Mouse (Mus musculus) liver, embryonic 14.5 days (tissue): ENCODE measurements around the gene Syne1. TPM values are rescaled to one million over a fixed set of nuclear protein-coding genes. Genes with fewer than 3 reads are reported as not detected.

ENCODE experiments used
- ATAC-seq: fragments of 200-750 bp; cut with Nextera tagmentation; 2 replicates; pipeline ENCODE4 v1.8.0; 2017; ENCODE audit warnings: moderate number of reproducible peaks, mild to moderate bottlenecking, moderate library complexity; ENCODE audit not compliant: insufficient read depth
- DNase-seq, 3 experiments: peaks; one replicate each; pipeline ENCODE4 v3.0.0-alpha.2; 2012 to 2013; ENCODE audit warnings: low read depth in 3 of 3, low spot score in 3 of 3
- H3K27ac ChIP-seq: fragments of 300-500 bp; sonication (generic); 2 replicates; pipeline ENCODE4 v1.5.1; 2014; ENCODE audit warnings: moderate library complexity, mild to moderate bottlenecking, control low read depth, inconsistent platforms
- H3K27me3 ChIP-seq: fragments of 300-500 bp; sonication (generic); 2 replicates; pipeline ENCODE4 v1.6.1; 2014; ENCODE audit warnings: mild to moderate bottlenecking, low read length, moderate library complexity; ENCODE audit not compliant: control insufficient read depth, insufficient read depth
- H3K36me3 ChIP-seq: fragments of 300-500 bp; sonication (generic); replicated peaks from 2 replicates; pipeline ENCODE4 v1.6.1; 2014; ENCODE audit warnings: low read depth; ENCODE audit not compliant: control insufficient read depth, insufficient read depth
- H3K4me1 ChIP-seq, 2 experiments: fragments of 200-500 bp in 1 of 2; fragments of 300-500 bp in 1 of 2; sonication (generic) in 1 of 2; replicated peaks; 2 replicates each; pipeline ENCODE4 v1.6.1; 2012 to 2014; ENCODE audit warnings: antibody characterized with exemption in 1 of 2, inconsistent platforms in 1 of 2, low read length in 1 of 2; ENCODE audit not compliant: control insufficient read depth in 2 of 2, insufficient read depth in 2 of 2
- H3K4me2 ChIP-seq: fragments of 300-500 bp; sonication (generic); 2 replicates; pipeline ENCODE4 v1.6.1; 2014; ENCODE audit warnings: low read depth, mild to moderate bottlenecking, control low read depth, moderate library complexity
- H3K4me3 ChIP-seq, 2 experiments: fragments of 200-500 bp in 1 of 2; fragments of 300-500 bp in 1 of 2; sonication (generic) in 1 of 2; 2 replicates each; pipeline ENCODE4 v1.5.1; 2012 to 2014; ENCODE audit warnings: low read depth in 2 of 2, low read length in 2 of 2, mild to moderate bottlenecking in 2 of 2, control low read depth in 1 of 2, inconsistent platforms in 1 of 2, moderate library complexity in 1 of 2; ENCODE audit not compliant: insufficient read depth in 1 of 2
- H3K9ac ChIP-seq: fragments of 300-500 bp; sonication (generic); replicated peaks from 2 replicates; pipeline ENCODE4 v1.6.1; 2014; ENCODE audit warnings: mild to moderate bottlenecking, control low read depth, moderate library complexity
- H3K9me3 ChIP-seq: fragments of 300-500 bp; sonication (generic); 2 replicates; pipeline ENCODE4 v1.6.1; 2016; ENCODE audit warnings: low read length, mixed read lengths; ENCODE audit not compliant: control insufficient read depth
- CTCF ChIP-seq: IDR thresholded peaks from 2 replicates; pipeline ENCODE4 v1.5.1; 2016; ENCODE audit warnings: antibody characterized with exemption, low read depth, control low read depth
- EP300 ChIP-seq: IDR thresholded peaks from 2 replicates; pipeline ENCODE4 v1.6.1; 2016; ENCODE audit warnings: antibody characterized with exemption, low read depth
- WGBS: fragments of 180-500 bp; shearing (Covaris S2); extraction: QIAGEN DNeasy Blood & Tissue Kit; methylation state at CpG from one replicate; pipeline ENCODE4 v1.1.7; 2014; ENCODE audit not compliant: insufficient replicate concordance; 5-methylcytosine and 5-hydroxymethylcytosine counted together
- polyA plus RNA-seq, 2 experiments: library from polyadenylated mRNA; depleted of rRNA in 1 of 2; stranded (reverse) in 1 of 2; unstranded in 1 of 2; fragments of >200 nt; fragmentation: Nextera tagmentation in 1 of 2; extraction: Ambion mirVana in 1 of 2; gene quantifications; 2 replicates each; pipeline versions ENCODE4 v1.2.1 to v1.2.3; 2012 to 2014

Syne1 gene
- polyA plus RNA-seq, 2 experiments = 3.1 to 3.6 TPM

- no peak for DNase-seq
- Histone ChIP-seq H3K9ac (no peak overlapping the region), H3K36me3 (no peaks in the 10 kb centered on the region), H3K27ac (no peak overlapping the region), H3K9me3 (no peaks in the 10 kb centered on the region), H3K4me1 (no peaks in the 10 kb centered on the region), H3K4me2 (no peak overlapping the region), H3K27me3 (no peaks in the 10 kb centered on the region), H3K4me3 (no peak overlapping the region)
- ATAC-seq = no peak
- 56% methylated on average over 4 of the region's 4 CpGs for WGBS
- TF ChIP-seq CTCF (no peak), EP300 (no peak)
Observed at GRCm38 (mm10) chr10:5561706-5562105, 10.4 kb upstream of the Syne1 start.

- Histone ChIP-seq H3K27ac (no peak overlapping the region), H3K4me3 (no peak overlapping the region), H3K4me2 (no peak overlapping the region), H3K27me3 (no peaks in the 10 kb centered on the region), H3K4me1 (no peaks in the 10 kb centered on the region), H3K9me3 (no peaks in the 10 kb centered on the region), H3K36me3 (no peaks in the 10 kb centered on the region), H3K9ac (no peak overlapping the region)
- WGBS = 62% methylated on average over 4 of the region's 4 CpGs
- no peak for DNase-seq
- no peak for TF ChIP-seq EP300
- TF ChIP-seq CTCF = no peak
- no peak for ATAC-seq
Observed at GRCm38 (mm10) chr10:5560526-5560925, 9.2 kb upstream of the Syne1 start.

- no peaks in the 10 kb centered on the region for H3K9me3 ChIP-seq
- no peak for TF ChIP-seq EP300
- H3K27me3 ChIP-seq = no peaks in the 10 kb centered on the region
- DNase-seq = no peak
- H3K36me3 ChIP-seq = no peaks in the 10 kb centered on the region
- H3K9ac ChIP-seq = no peak overlapping the region
- no peak for ATAC-seq
- no peak overlapping the region for H3K4me2 ChIP-seq
- no peak overlapping the region for H3K4me3 ChIP-seq
- no peaks in the 10 kb centered on the region for H3K4me1 ChIP-seq
- no peak overlapping the region for H3K27ac ChIP-seq
Observed at GRCm38 (mm10) chr10:5558808-5559207, 7.5 kb upstream of the Syne1 start.

- H3K4me1 ChIP-seq = no peaks in the 10 kb centered on the region
- no peak overlapping the region for H3K4me3 ChIP-seq
- WGBS = 11% methylated on average over 5 of the region's 5 CpGs
- no peak overlapping the region for H3K27ac ChIP-seq
- DNase-seq (no peak), ATAC-seq (no peak)
- no peaks in the 10 kb centered on the region; the same call in 1 of the 2 replicates for H3K27me3 ChIP-seq
- H3K9ac ChIP-seq = no peak overlapping the region
- peak; percentile 51 for TF ChIP-seq CTCF
- no peak for TF ChIP-seq EP300
- H3K36me3 ChIP-seq = no peaks in the 10 kb centered on the region
- H3K4me2 ChIP-seq = no peak overlapping the region
- H3K9me3 ChIP-seq = no peaks in the 10 kb centered on the region
Observed at GRCm38 (mm10) chr10:5554941-5555340, 3.7 kb upstream of the Syne1 start.

- TF ChIP-seq CTCF (0 out of 2 replicates have a peak, but pooled peaks have one; percentile 15), EP300 (no peak)
- no peaks in the 10 kb centered on the region; the same call in 1 of the 2 replicates for H3K27me3 ChIP-seq
- no peak overlapping the region for H3K27ac ChIP-seq
- peak overlapping the region; percentile 62 for H3K4me2 ChIP-seq
- H3K36me3 ChIP-seq = no peaks in the 10 kb centered on the region
- H3K9me3 ChIP-seq = no peaks in the 10 kb centered on the region
- DNase-seq (no peak), ATAC-seq (peak; percentile 60)
- H3K9ac ChIP-seq = peak overlapping the region; percentile 9; the same call in 1 of the 2 replicates
- no peaks in the 10 kb centered on the region for H3K4me1 ChIP-seq
- peak overlapping the region; percentile 47 to 57 for H3K4me3 ChIP-seq
- 2% methylated on average over 42 of the region's 44 CpGs for WGBS
Observed at GRCm38 (mm10) chr10:5550168-5551021, 887 bp downstream of the Syne1 start.
